Mouse (Mus musculus) cerebellum, adult 2 months (tissue): ENCODE results near the gene Vmn1r87.

ENCODE experiments used
- CTCF ChIP-seq: fragments of 200-500 bp; IDR thresholded peaks from 2 replicates; pipeline ENCODE4 v1.5.1; 2011; ENCODE audit warnings: low read depth, mild to moderate bottlenecking, control low read depth, low read length, moderate library complexity, borderline replicate concordance; ENCODE audit not compliant: insufficient read depth
- POLR2A ChIP-seq: fragments of 200-500 bp; IDR thresholded peaks from 2 replicates; pipeline ENCODE4 v1.6.1; 2011; ENCODE audit warnings: low read length, control low read depth, borderline replicate concordance; ENCODE audit not compliant: insufficient read depth

DNA sequence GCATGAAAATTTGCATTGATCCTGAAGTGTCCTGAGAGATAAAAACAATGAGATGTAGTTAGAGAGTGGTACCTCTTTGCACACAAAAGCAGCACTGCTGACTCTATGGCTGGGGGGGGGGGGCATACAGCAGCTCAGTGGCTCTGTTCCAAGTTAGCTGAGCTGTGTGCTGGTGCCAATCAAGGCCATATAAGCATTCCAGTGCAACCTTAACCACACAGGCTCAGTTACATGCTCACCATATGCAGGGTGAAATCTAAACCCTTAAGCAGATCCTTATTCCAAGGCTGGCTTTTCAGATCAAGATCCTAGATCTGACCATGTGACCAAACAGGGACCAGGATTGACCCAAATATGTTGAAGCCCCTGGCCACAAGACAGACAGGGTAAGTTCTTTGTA lies 2.6 kb downstream of the Vmn1r87 start:
- TF ChIP-seq POLR2A (no peak), CTCF (no peak)
